Mouse (Mus musculus): ENCODE data around the gene Hmga1.

GRCm38 (mm10) chr17:27595659-27596375 lies 39.5 kb downstream of the Hmga1 start:
- TF ChIP-seq CTCF (IDR thresholded peaks at IDR 0.05; ENCODE audit: low read depth, low read length) = no peak
- no peak for TF ChIP-seq GATA1 (IDR thresholded peaks at IDR 0.05; ENCODE audit: borderline replicate concordance, low read length)
- no peak for TF ChIP-seq GATA2 (IDR thresholded peaks at IDR 0.05; ENCODE audit: borderline replicate concordance, low read depth, low read length)
- TF ChIP-seq POLR2AphosphoS5 (IDR thresholded peaks at IDR 0.05; ENCODE audit: insufficient replicate concordance, low read depth, low read length) = no peak
